In the genomic region with DNA sequence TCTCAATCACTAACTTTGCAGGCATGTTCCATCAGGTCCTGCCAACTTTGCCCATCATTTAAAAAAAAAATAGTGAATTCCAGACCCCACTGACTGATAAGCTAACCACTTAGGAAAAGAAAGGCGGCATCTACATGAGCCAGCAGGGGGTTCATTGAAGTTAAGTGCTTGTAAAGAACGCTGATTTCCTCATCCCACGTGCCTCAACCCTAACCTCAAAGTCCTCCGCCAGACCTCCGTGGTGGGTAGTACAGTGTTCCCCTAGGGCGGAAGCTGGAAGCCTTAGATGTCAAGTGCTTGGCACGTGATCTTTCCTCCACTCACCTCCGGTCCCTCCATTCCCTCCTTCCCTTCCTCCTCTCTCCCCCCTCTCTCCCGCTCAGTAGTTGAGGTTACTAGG, we compare ENCODE assay signal across 18 mouse cellular contexts.
DNase-seq lines count a peak whose midpoint lies in the region; ATAC-seq and TF ChIP-seq lines count a peak whose summit lies in the region.
"Had no signal": no experiment of that assay in that cellular context is flagged by ENCODE, and none has a peak within 500 bp of the region (broad histone marks: within the 10 kb centered on the region; RNA-seq: fewer than 3 reads in every experiment).

No protein-coding gene starts in this region.

- no peaks in the 10 kb centered on the region for H3K36me3 ChIP-seq in lung, embryonic 14.5 days (ENCODE audit: insufficient read depth)
- no peaks in the 10 kb centered on the region for H3K36me3 ChIP-seq in midbrain, embryonic 11.5 days (ENCODE audit: control insufficient read depth, insufficient read depth, low read length)
- H3K36me3 ChIP-seq: hindbrain, embryonic 13.5 days; limb, embryonic 13.5 days; neural tube, embryonic 13.5 days had no signal

- H3K9me3 ChIP-seq in lung, embryonic 14.5 days (ENCODE audit: low read depth, low read length): no peaks in the 10 kb centered on the region
- no peaks in the 10 kb centered on the region for H3K9me3 ChIP-seq in midbrain, embryonic 11.5 days (ENCODE audit: control insufficient read depth, low read length)
- H3K9me3 ChIP-seq: forebrain, embryonic 13.5 days; hindbrain, embryonic 13.5 days; limb, embryonic 13.5 days; neural tube, embryonic 13.5 days had no signal

- no peak overlapping the region for H3K27ac ChIP-seq in lung, embryonic 14.5 days (ENCODE audit: low read depth)
- no peak overlapping the region for H3K27ac ChIP-seq in midbrain, embryonic 11.5 days (ENCODE audit: low read depth, low read length)
- H3K27ac ChIP-seq: forebrain, embryonic 13.5 days; gastrocnemius, adult 2 months; hindbrain, embryonic 13.5 days; left cerebral cortex, adult 2 months; limb, embryonic 13.5 days; neural tube, embryonic 13.5 days had no signal

- H3K4me1 ChIP-seq in lung, embryonic 14.5 days (ENCODE audit: insufficient read depth): no peaks in the 10 kb centered on the region
- H3K4me1 ChIP-seq in lung, adult 2 months (ENCODE audit: control insufficient read depth, insufficient read depth, low read length): no peaks in the 10 kb centered on the region
- H3K4me1 ChIP-seq in midbrain, embryonic 11.5 days (ENCODE audit: control insufficient read depth, insufficient read depth, low read length): no peaks in the 10 kb centered on the region
- H3K4me1 ChIP-seq: forebrain, embryonic 13.5 days; limb, embryonic 13.5 days; neural tube, embryonic 13.5 days had no signal

- TF ChIP-seq POLR2A in lung, adult 2 months (IDR thresholded peaks at IDR 0.05; ENCODE audit: borderline replicate concordance, extremely low read depth, low read depth, low read length): no peak

- TF ChIP-seq CTCF in lung, embryonic 14.5 days (IDR thresholded peaks at IDR 0.05; ENCODE audit: low read depth): no peak
- no peak for TF ChIP-seq CTCF in lung, adult 2 months (IDR thresholded peaks at IDR 0.05; ENCODE audit: insufficient read depth, low read length)

- no peaks in the 10 kb centered on the region for H3K27me3 ChIP-seq in lung, embryonic 14.5 days (ENCODE audit: insufficient read depth, low read length)
- no peaks in the 10 kb centered on the region for H3K27me3 ChIP-seq in midbrain, embryonic 11.5 days (ENCODE audit: control insufficient read depth, insufficient read depth, low read length)
- H3K27me3 ChIP-seq: forebrain, embryonic 13.5 days; hindbrain, embryonic 13.5 days; neural tube, embryonic 13.5 days had no signal

- H3K4me3 ChIP-seq in lung, embryonic 14.5 days (ENCODE audit: low read depth, low read length): no peak overlapping the region
- H3K4me3 ChIP-seq in lung, adult 2 months (replicated peaks; ENCODE audit: extremely low read depth, low read depth, low read length): no peak overlapping the region
- no peak overlapping the region for H3K4me3 ChIP-seq in midbrain, embryonic 11.5 days (ENCODE audit: low read depth, low read length)
- H3K4me3 ChIP-seq: forebrain, embryonic 13.5 days; gastrocnemius, adult 2 months; hindbrain, embryonic 13.5 days; left cerebral cortex, adult 2 months; limb, embryonic 13.5 days; neural tube, embryonic 13.5 days had no signal

- H3K9ac ChIP-seq in lung, embryonic 14.5 days: no peak overlapping the region
- H3K9ac ChIP-seq in midbrain, embryonic 11.5 days (ENCODE audit: low read length): no peak overlapping the region
- H3K9ac ChIP-seq: forebrain, embryonic 13.5 days; hindbrain, embryonic 13.5 days; limb, embryonic 13.5 days; liver, postnatal 0 days; neural tube, embryonic 13.5 days had no signal

- ATAC-seq in lung, embryonic 14.5 days (ENCODE audit: insufficient read depth): no peak
- ATAC-seq in megakaryocyte, adult 5-6 weeks (ENCODE audit: poor library complexity, severe bottlenecking): 0 out of 2 replicates have a peak, but pooled peaks have one; percentile 15
- no peak for ATAC-seq in midbrain, embryonic 11.5 days (ENCODE audit: low FRiP score)
- ATAC-seq: forebrain, embryonic 13.5 days; liver, postnatal 0 days had no signal

- no peak overlapping the region for H3K4me2 ChIP-seq in lung, embryonic 14.5 days
- no peak overlapping the region for H3K4me2 ChIP-seq in midbrain, embryonic 11.5 days
- H3K4me2 ChIP-seq: forebrain, embryonic 13.5 days; hindbrain, embryonic 13.5 days; limb, embryonic 13.5 days; neural tube, embryonic 13.5 days had no signal

- 6% methylated on average over 9 of the region's 9 CpGs for WGBS in lung, embryonic 14.5 days
- WGBS in lung, adult 2 months: 7% methylated on average over 9 of the region's 9 CpGs
- 24% methylated on average over 9 of the region's 9 CpGs for WGBS in midbrain, embryonic 11.5 days

- DNase-seq in lung, embryonic 14.5 days: peak; percentile 50
- DNase-seq in lung, adult 2 months: no peak
- peak; percentile 43 for DNase-seq in CD4-positive, CD25-positive, alpha-beta regulatory T cell, adult 2 months (ENCODE audit: low read depth, low spot score)
- peak; percentile 88 for DNase-seq in R1 (ENCODE audit: low read depth, low spot score)
- DNase-seq in midbrain, embryonic 11.5 days (ENCODE audit: low spot score, missing footprints): no peak
- DNase-seq in frontal cortex, postnatal 36 days (ENCODE audit: low spot score in 2 of 2): no peak
- no peak for DNase-seq in spleen, postnatal 4 days (ENCODE audit: low spot score in 2 of 2)
- DNase-seq: adrenal gland, postnatal 14 days; cerebellum, adult 9-11 months; gastrocnemius, adult 2 months; kidney, adult 8-10 months; liver, postnatal 0 days had no signal

Comparison
In these comparisons a context has a peak if more than half of its experiments do, and no peak if none do; other contexts are left out.
1. DNase-seq: peak in lung, embryonic 14.5 days (single experiment), CD4-positive, CD25-positive, alpha-beta regulatory T cell, adult 2 months (single experiment) and R1 (single experiment); none in lung, adult 2 months (single experiment), midbrain, embryonic 11.5 days (single experiment), frontal cortex, postnatal 36 days (0 of 2) and spleen, postnatal 4 days (0 of 2).